Mouse (Mus musculus): Measurements from ENCODE around the gene Tmem123.
A peak's percentile ranks its signal among the peaks of the same experiment; 100 is the strongest.

Tmem123 gene

DNA sequence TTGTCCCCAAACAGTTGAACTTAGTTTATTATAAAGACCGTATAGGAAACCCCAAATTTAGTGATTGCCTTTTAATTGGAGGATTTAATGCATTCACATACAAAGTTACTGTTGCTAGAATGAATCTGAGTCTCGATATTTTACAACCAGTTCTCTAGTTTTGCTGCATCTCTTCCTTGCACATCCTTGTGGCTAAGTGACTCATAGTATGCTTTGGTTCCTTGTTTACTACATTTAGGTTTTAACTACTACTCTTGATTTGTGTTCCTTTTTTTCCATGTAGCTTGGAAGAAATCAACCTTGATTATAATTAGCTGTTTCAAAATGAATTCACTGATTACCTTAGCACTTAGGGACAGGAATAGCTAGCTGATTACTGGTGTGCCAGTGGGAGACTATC lies 11.2 kb downstream of the Tmem123 start:
- no peak for DNase-seq (ENCODE audit: low spot score in 2 of 2)

DNA sequence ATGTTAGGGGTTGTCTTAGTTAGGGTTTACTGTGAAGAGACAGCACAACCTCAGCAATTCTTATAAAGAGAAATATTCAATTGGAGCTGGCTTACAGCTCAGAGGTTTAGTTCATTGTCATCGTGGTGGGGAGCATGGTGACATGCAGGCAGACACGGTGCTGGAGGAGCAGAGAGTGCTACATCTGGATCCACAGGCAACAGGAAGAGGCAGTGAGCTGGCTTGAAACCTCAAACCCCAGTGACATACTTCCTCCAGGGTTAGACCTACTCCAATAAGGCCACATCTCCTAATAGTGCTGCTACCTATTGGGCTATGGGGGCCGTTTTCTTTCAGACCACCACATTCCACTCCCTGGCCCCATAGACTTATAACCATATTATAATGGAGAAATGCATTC lies 12.1 kb downstream of the Tmem123 start:
- no peak for DNase-seq (ENCODE audit: low spot score in 2 of 2)

DNA sequence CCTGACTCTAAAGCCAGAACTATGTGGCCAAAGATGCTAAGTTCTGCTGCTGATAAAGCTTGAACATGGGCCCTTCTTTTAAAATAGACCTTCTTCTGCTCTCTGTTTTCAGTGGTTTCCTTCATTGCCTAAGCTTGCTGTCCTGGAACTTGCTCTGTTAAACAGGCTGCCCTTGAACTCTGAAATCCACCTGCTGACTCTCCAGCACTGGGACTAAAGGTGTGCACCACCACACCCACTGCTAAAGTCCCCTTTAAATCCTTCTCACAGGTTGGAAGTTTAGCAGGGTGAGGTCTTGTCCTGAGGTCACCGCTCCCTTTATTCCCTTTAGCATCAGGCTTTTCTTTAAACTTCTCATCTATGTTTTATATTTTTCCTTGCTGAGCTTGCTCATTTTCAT lies 13.1 kb downstream of the Tmem123 start:
- no peak for DNase-seq (ENCODE audit: low spot score in 2 of 2)

GRCm38 (mm10) chr9:7777652-7778051 lies 13.8 kb downstream of the Tmem123 start:
- no peak for DNase-seq (ENCODE audit: low spot score in 2 of 2)

DNA sequence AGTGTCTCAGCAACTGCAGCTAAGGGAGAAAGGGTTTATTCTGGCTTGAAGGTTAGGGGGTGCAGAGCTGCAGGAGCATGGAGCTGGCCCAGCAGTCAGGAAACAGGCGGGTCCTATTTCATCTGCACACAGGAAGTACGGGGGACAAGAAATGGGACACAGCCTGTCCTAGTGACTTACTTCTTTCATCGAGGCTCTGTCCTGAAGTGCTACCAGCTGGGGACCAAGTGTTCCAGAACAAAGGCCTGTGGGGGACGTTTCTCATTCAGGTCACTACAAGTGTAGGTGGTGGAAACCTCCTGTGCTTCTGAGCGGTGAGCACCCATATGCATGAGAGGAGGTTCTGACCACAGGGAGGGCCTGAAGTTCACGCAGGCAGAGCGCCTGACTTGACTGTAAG lies 14.9 kb downstream of the Tmem123 start:
- no peak for DNase-seq (ENCODE audit: low spot score in 2 of 2)

- DNase-seq (ENCODE audit: low spot score in 2 of 2) = no peak
Observed at GRCm38 (mm10) chr9:7779786-7780185, 15.9 kb downstream of the Tmem123 start.

DNA sequence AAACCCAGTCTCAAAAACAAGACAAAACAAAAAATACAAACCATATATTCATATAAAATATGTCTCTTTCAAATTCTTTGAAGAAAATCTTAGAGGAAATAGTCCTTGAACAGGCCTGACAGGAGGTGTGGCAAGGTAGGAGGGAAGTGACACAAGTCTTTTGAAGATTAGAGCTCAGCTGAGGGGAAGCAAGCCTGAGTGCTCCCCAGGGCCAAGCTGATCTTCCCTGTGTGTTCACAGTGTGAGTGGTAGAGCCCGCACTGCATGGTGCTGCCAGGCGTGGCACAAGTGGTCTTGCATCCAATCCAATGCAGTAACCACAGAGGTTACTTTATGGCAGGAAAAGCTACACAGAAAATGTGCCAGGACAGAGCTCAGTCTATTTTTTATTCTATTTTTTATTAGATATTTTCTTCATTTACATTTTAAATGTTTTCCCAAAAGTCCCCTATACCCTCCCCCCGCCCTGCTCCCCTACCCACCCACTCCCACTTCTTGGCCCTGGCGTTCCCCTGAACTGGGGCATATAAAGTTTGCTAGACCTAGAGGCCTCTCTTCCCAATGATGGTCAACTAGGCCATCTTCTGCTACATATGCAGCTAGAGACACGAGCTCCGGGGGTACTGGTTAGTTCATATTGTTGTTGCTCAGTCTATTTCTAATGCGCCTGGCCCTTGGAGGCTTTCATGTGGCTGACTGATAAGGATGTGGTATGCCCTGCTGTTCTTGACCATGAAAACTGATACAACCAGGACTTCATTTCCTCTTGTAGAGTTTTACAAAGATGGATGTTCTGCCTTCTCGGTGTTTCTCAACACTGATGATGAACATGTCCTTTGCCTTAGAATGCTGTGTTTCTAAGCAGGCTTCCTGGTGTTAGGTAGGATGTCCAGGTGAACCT lies 16.7 kb downstream of the Tmem123 start:
- DNase-seq (ENCODE audit: low spot score in 2 of 2) = peak; percentile 79 to 81

DNA sequence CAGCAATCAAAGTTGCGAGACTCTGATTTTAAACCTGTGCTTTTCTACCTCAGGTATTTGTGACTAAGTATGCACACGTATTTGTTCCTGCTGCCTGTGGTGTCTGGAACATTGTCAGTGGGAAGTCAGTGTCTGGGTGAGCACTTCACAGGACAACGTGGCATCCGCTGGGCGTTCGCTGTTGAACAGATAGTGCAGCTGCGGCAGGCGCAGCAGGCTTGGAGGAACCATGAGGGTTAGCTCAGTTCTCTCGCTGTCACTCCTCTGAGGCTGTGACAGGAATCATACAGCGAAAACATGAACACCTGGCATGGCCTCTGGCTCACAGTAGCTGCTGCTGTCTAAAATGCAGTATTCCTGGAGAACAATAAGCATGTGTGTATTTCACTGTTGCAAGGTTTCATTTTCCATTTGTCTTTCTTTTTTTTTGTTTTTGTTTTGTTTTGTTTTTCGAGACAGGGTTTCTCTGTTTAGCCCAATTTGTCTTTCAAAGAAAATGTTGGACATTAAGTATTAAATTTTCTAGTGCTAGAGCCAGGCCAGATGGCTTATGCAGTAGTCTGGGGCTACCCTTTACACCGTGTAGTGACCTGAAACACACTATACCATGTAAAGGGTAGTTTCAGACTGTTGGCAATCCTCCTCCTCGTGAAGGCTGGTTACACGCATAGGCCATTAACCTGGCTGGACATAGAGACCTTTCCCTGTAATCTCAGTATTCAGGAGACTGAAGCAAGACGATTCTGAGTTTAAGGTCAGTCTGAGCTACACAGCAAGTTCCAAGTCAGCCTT lies 20.2 kb downstream of the Tmem123 start:
- peak; percentile 32 to 38 for DNase-seq (ENCODE audit: low spot score in 2 of 2)

DNA sequence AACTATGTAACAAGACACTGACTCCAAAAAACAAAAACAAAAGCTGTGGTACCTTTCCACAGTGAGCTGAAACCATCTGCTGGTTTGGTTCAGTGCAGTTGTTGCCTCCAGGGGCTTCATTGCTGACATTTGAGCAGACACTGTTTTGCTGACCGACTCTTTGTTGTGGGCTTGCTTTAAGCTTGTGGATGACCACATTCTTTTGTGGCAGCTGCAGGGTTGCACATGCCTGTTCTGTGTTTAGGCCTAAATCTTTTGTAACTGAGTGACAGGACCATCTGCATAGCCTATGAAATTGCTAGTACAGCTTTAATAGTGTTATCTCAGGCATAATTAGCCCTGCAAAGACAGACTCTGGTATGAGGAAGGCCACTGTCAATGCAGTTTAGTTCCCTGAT lies 20.8 kb downstream of the Tmem123 start:
- DNase-seq (ENCODE audit: low spot score in 2 of 2) = no peak

GRCm38 (mm10) chr9:7785396-7785795 lies 21.6 kb downstream of the Tmem123 start:
- no peak for DNase-seq (ENCODE audit: low spot score in 2 of 2)

DNA sequence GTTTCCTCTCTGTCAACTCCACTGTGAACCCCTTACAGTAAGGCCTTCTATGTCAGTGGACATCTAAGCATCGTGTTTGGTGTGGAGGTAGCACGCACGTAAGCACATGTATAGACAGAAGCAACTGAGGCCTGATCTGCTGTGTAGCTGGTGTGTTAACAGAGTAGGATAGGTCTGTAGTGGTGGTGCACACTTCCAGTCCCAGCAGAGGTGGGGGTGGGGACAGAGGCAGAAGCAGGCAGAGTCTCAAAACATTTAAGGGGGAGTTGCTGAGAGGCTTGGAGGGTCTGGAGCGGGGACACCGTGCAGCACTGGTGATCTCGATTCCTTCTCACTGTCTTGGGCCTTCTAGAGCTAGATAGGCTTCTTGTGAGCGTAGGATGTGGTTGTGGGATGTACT lies 22.2 kb downstream of the Tmem123 start:
- no peak for DNase-seq (ENCODE audit: low spot score in 2 of 2)

- no peak for DNase-seq (ENCODE audit: low spot score in 2 of 2)
Observed at GRCm38 (mm10) chr9:7788411-7788810, 24.6 kb downstream of the Tmem123 start.

DNA sequence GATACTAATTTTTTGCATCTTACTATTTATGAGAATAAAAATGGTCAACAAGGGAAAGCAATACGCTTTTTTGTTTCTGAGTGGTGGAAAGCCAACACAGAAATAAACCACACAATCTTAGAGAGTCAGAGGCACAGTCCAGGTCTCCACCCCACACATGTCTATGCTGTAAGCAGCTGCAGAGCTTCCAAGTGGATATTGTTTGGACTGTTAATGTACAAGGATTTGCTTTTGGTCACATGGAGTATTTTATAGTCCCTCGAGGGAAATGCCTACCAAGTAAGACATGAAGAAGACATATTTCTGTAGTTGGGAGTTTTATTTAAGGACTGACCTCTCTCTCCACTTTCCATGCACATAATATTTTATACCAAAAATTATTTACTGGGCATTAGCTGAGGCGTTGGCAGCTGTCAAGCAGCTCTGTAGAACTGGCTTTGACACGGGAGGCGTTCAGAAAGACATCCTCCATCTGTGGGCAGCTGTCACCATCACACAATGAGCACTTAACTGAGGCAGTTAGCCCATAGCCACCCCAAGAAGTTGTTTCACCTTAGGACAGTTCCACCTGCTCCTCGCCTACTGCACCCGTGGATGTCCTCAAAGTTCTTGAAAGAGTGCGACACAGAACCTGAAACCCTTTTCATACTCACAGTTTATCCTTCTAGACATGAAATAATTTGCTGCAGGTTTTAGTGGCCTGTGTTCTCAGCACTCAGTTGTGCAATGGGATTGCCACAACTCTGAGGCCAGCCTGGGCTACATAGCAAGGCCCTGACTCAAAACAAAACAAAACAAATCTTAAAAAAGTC lies 26.1 kb downstream of the Tmem123 start:
- DNase-seq (ENCODE audit: low spot score in 2 of 2) = no peak

- DNase-seq (ENCODE audit: low spot score in 2 of 2) = peak; percentile 16 to 22
Observed at GRCm38 (mm10) chr9:7790580-7791084, 26.8 kb downstream of the Tmem123 start.

DNA sequence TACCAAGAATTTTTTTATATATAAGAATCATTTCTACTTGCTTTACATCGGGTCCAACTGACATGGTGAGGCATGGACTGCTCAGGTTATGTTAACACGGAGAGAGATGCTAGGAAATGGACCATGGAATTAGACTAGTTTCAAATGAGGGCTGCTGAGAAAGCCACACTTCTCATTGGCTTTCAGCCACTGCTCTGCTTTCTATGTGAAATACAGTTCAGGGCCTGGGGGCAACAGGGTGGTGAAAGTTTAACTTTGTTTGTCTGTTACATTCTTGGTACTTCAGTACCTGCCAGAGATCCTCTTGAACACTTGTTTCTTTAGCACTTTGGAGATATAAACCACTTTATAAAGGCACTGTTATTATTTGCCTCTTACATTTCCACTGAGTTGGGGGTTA lies 29.7 kb downstream of the Tmem123 start:
- DNase-seq (ENCODE audit: low spot score in 2 of 2) = no peak

DNA sequence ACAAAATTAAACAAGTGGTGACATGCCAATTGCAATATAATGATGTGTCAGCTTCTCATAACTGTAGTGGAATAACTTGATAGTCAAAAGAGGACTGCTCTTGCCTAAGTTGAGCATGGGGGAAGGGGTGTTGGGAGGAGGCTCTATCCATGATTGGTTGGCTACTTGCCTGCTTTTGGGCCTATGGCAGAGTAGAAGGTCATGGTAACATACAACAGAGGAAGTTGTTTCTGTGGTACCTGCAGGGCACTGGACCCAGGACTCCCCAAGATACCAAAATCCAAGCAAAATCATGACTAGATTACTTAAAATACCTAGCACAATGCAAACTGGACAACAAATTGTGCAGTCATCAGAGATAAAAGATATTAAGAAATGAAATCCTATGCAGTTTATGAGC lies 31.7 kb downstream of the Tmem123 start:
- DNase-seq (ENCODE audit: low spot score in 2 of 2) = no peak

DNA sequence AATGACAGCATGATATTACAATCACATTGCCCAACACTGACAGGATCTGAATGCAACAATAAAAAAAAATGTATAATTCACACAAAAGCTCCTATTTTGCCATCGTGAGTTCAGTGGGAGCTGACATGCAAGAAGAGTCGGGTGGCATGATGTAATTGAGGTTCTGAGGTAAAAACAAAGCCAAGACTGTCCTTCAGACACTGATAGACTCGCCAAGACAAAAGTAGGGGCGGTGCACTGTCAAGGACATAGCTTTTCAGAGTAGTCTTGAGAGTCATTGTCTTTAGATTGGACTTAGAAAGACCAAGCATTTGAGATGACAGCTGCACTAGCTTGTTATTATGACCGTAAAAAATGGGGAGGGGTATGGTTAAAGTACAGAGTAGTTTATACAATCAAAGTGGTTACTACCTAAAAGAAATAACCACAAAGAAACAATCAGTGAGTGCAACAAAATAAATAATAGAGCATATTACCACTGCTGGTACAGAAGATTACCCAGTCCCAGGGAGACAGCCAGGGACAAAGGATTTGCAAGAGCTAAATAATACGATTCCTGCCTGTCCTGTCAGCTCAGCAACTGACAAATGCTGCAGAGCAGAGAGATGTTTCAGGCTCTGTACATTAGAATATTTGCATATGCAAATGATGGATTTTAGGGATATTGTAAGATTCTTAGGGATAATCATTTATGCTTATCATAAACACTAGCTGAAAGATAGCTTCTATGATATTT lies 32.5 kb downstream of the Tmem123 start:
- DNase-seq (ENCODE audit: low spot score in 2 of 2) = no peak

DNA sequence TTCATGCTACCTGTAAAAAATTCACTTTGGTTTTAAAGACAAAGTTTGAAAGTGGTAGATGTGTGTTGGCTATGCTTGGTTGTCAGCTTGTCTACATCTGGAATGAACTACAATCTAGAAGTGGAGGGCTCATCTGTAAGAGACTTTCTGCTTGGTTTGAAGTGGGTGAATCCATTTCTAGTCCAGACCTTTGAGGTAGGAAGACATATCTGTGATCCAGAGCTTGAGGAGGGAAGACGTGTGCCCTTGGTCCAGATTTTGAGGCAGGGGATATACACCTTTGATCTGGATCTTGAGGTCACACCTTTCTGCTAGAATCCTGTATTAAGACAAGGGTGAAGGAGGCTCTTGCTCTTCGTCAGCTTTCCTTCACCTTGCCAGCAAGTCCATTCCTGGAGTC lies 33.7 kb downstream of the Tmem123 start:
- no peak for DNase-seq (ENCODE audit: low spot score in 2 of 2)

GRCm38 (mm10) chr9:7798555-7798954 lies 34.7 kb downstream of the Tmem123 start:
- DNase-seq (ENCODE audit: low spot score in 2 of 2) = no peak

DNA sequence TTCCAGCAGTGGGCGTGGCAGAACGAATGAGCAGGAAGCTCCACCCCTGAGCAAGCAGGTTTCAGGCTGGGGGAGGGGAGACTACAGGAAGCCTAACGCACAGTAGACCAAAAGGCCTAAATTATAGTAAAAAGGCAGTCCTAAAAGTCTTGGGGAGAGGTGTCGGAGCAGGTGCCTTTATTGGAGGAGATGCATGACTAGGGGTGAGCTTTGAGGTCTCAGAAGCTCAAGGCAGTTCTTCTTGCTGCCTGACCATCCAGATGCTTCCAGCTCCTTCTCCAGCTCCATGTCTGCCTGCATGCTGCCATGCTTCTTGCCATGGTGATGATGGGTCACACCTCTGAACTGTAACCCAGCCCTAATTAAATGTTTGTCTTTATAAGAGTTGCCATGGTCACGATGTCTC lies 41.3 kb downstream of the Tmem123 start:
- DNase-seq (ENCODE audit: low spot score in 2 of 2) = no peak

- no peak for DNase-seq (ENCODE audit: low spot score in 2 of 2)
Observed at GRCm38 (mm10) chr9:7822758-7823157, 58.9 kb downstream of the Tmem123 start.
